Mouse (Mus musculus) E14TG2a.4 (cell line): ENCODE results near the gene Foxp2.

ENCODE experiments used
- H3K27me3 ChIP-seq: 2 replicates; pipeline ENCODE4 v1.6.1; 2014; ENCODE audit warnings: low read length, control low read depth; ENCODE audit not compliant: insufficient read depth
- H3K36me3 ChIP-seq: 2 replicates; pipeline ENCODE4 v1.6.1; 2014; ENCODE audit warnings: low read length, control low read depth; ENCODE audit not compliant: insufficient read depth
- H3K4me1 ChIP-seq: replicated peaks from 2 replicates; pipeline ENCODE4 v1.6.1; 2014; ENCODE audit warnings: low read depth, low read length, control low read depth
- H3K4me3 ChIP-seq: replicated peaks from 2 replicates; pipeline ENCODE4 v1.5.1; 2014; ENCODE audit warnings: mild to moderate bottlenecking, low read length
- H3K9me3 ChIP-seq: 2 replicates; pipeline ENCODE4 v1.6.1; 2014; ENCODE audit warnings: low read length, control low read depth
- CTCF ChIP-seq: conservative IDR thresholded peaks from 2 replicates; pipeline ENCODE4 v1.5.1; 2014; ENCODE audit warnings: low read length
- NANOG ChIP-seq: IDR thresholded peaks from 2 replicates; pipeline ENCODE4 v1.6.1; 2014; ENCODE audit warnings: borderline replicate concordance, low read length, mixed read lengths
- POU5F1 ChIP-seq: IDR thresholded peaks from 2 replicates; pipeline ENCODE4 v1.6.1; 2014; ENCODE audit warnings: low read length, borderline replicate concordance

Gene Foxp2

GRCm38 (mm10) chr6:15151619-15152018, 250.5 kb downstream of the Foxp2 start:
- Histone ChIP-seq H3K9me3 (no peaks in the 10 kb centered on the region), H3K27me3 (no peaks in the 10 kb centered on the region), H3K36me3 (no peaks in the 10 kb centered on the region), H3K4me1 (no peaks in the 10 kb centered on the region), H3K4me3 (no peak overlapping the region)
- TF ChIP-seq NANOG (no peak), CTCF (no peak), POU5F1 (no peak)

GRCm38 (mm10) chr6:15163508-15164053, 262.4 kb downstream of the Foxp2 start:
- H3K9me3 ChIP-seq = no peaks in the 10 kb centered on the region
- H3K4me1 ChIP-seq = no peaks in the 10 kb centered on the region
- TF ChIP-seq CTCF (peak; percentile 77), POU5F1 (no peak)

GRCm38 (mm10) chr6:15176754-15177153, 275.6 kb downstream of the Foxp2 start:
- TF ChIP-seq CTCF (peak; percentile 28; the same call in 1 of the 2 replicates), NANOG (no peak)
- H3K27me3 ChIP-seq = no peaks in the 10 kb centered on the region
- no peaks in the 10 kb centered on the region for H3K36me3 ChIP-seq
- H3K4me3 ChIP-seq = no peak overlapping the region
- H3K4me1 ChIP-seq = no peaks in the 10 kb centered on the region
- no peaks in the 10 kb centered on the region for H3K9me3 ChIP-seq

More at GRCm38 (mm10) chr6:15163508-15164053, 262.4 kb downstream of the Foxp2 start:
- H3K36me3 ChIP-seq = no peaks in the 10 kb centered on the region
- H3K27me3 ChIP-seq = no peaks in the 10 kb centered on the region
- H3K4me3 ChIP-seq = no peak overlapping the region

- Histone ChIP-seq H3K27me3 (no peaks in the 10 kb centered on the region), H3K4me1 (no peaks in the 10 kb centered on the region), H3K36me3 (no peaks in the 10 kb centered on the region), H3K9me3 (no peaks in the 10 kb centered on the region), H3K4me3 (no peak overlapping the region)
- no peak for TF ChIP-seq POU5F1
Observed at GRCm38 (mm10) chr6:15192877-15193276, 291.7 kb downstream of the Foxp2 start.

- TF ChIP-seq POU5F1 (no peak), NANOG (no peak), CTCF (no peak)
- Histone ChIP-seq H3K27me3 (no peaks in the 10 kb centered on the region), H3K9me3 (no peaks in the 10 kb centered on the region), H3K4me1 (no peaks in the 10 kb centered on the region), H3K36me3 (no peaks in the 10 kb centered on the region), H3K4me3 (no peak overlapping the region)
Observed at GRCm38 (mm10) chr6:15242176-15242942, 341.2 kb downstream of the Foxp2 start.

GRCm38 (mm10) chr6:15257393-15257792, 356.2 kb downstream of the Foxp2 start:
- H3K9me3 ChIP-seq = no peaks in the 10 kb centered on the region
- H3K4me1 ChIP-seq = no peaks in the 10 kb centered on the region
- H3K4me3 ChIP-seq = no peak overlapping the region
- no peaks in the 10 kb centered on the region for H3K36me3 ChIP-seq
- no peaks in the 10 kb centered on the region for H3K27me3 ChIP-seq
- TF ChIP-seq CTCF (no peak), NANOG (no peak), POU5F1 (no peak)

GRCm38 (mm10) chr6:15257893-15258292, 356.7 kb downstream of the Foxp2 start:
- no peak for TF ChIP-seq POU5F1
- no peak for TF ChIP-seq CTCF
- no peak for TF ChIP-seq NANOG
- Histone ChIP-seq H3K27me3 (no peaks in the 10 kb centered on the region), H3K4me1 (no peaks in the 10 kb centered on the region), H3K36me3 (no peaks in the 10 kb centered on the region), H3K9me3 (no peaks in the 10 kb centered on the region), H3K4me3 (no peak overlapping the region)

- Histone ChIP-seq H3K4me3 (no peak overlapping the region), H3K4me1 (no peaks in the 10 kb centered on the region), H3K36me3 (no peaks in the 10 kb centered on the region), H3K27me3 (no peaks in the 10 kb centered on the region), H3K9me3 (no peaks in the 10 kb centered on the region)
- TF ChIP-seq POU5F1 (no peak), NANOG (no peak), CTCF (no peak)
Observed at GRCm38 (mm10) chr6:15268136-15268535, 367.0 kb downstream of the Foxp2 start.

GRCm38 (mm10) chr6:15285213-15285612, 384.1 kb downstream of the Foxp2 start:
- Histone ChIP-seq H3K4me3 (no peak overlapping the region), H3K4me1 (no peaks in the 10 kb centered on the region), H3K9me3 (no peaks in the 10 kb centered on the region), H3K36me3 (no peaks in the 10 kb centered on the region), H3K27me3 (no peaks in the 10 kb centered on the region)
- no peak for TF ChIP-seq CTCF
- no peak for TF ChIP-seq POU5F1
- TF ChIP-seq NANOG = no peak
